Mouse (Mus musculus) G1E-ER4 (cell line): ENCODE results near the gene Ccdc90b. TPM values are rescaled to one million over a fixed set of nuclear protein-coding genes. Genes with fewer than 3 reads are reported as not detected.

Experiments
- GATA1 ChIP-seq: IDR thresholded peaks from one replicate; pipeline ENCODE4 v1.8.0; 2012; ENCODE audit warnings: low read length, inconsistent platforms
- polyA plus RNA-seq: library from polyadenylated mRNA; stranded (reverse); fragments of >175 nt; gene quantifications from 2 replicates; pipeline ENCODE4 v1.2.3, GENCODE M21; 2012

Gene Ccdc90b
- polyA plus RNA-seq, 1 experiment = not detected

DNA sequence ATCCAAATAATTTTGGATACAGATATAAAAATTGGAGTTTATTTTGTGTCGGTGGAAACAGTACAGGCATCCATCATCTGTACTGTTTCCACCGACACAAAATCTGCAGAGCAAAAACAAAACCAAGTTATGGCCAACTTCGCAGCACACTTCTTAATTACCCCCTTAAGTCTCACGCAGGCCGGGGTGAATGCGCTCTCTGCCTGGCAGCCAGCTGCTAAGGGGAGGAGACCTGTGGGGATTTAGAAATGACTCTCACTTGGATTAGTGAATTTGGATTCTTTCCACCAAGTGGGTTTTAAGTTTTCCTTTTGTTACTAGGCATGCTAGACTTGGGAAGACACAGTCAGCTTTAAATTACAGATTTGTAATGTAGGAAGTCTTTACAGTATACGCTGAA lies 49.9 kb downstream of the Ccdc90b start:
- TF ChIP-seq GATA1 = no peak

DNA sequence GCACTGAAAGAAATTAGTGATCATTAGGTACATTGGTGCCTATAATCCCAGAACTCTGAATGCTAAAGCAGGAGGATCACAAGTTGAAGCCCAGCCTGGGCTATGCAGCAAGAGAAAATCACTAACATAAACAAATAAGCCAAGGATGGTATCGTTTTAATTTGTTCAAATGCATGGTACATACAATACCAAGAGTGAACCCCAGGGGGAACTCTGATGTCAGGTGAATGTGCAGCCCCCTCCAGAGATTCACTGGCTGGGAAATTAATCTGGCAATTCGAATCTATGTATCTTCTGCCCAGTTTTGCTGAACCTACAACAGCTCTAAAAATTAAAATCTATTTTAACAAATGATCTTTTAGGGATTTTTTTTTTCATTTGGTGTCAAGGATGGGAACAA lies 63.5 kb downstream of the Ccdc90b start:
- no peak for TF ChIP-seq GATA1

DNA sequence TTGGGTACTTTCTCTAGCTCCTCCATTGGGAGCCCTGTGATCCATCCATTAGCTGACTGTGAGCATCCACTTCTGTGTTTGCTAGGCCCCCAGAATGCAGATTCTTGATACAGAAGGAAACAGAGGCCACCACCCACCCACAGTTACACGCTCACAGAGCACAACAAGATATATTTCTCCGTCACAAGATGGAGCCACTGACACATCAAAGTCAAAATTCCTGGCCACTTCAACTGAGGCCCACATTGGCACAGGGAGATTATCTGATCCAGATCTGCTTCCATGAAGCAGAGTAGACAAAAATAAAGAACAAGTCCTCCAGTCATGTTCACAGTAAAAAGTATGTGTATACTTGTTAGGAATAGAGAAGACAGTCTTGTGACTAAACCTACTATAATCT lies 69.2 kb downstream of the Ccdc90b start:
- no peak for TF ChIP-seq GATA1

Other genes with a start within 250 kb of the Ccdc90b start
- 0.21 and 0.33 TPM in 2 replicates for gene Ankrd42, start 76.0 kb downstream of the Ccdc90b start, polyA plus RNA-seq
- gene Pcf11, start 108.8 kb downstream of the Ccdc90b start, polyA plus RNA-seq = 81.9 and 109 TPM in 2 replicates
- gene Rab30, start 180.5 kb downstream of the Ccdc90b start, polyA plus RNA-seq = 0.14 and 0.19 TPM in 2 replicates